Mouse (Mus musculus): Measurements from ENCODE around the gene Cdh13. TPM values are rescaled to one million over a fixed set of nuclear protein-coding genes. Genes with fewer than 3 reads are reported as not detected.

Gene Cdh13
- polyA plus RNA-seq, 1 experiment from 2014 or later = 2.4 TPM

- H3K36me3 ChIP-seq (replicated peaks) = no peaks in the 10 kb centered on the region
- no peak overlapping the region for H3K4me3 ChIP-seq
- no peak overlapping the region for H3K27ac ChIP-seq (replicated peaks)
- no peaks in the 10 kb centered on the region for H3K4me1 ChIP-seq
- DNase-seq (ENCODE audit: low spot score) = no peak
- no peaks in the 10 kb centered on the region for H3K9me3 ChIP-seq
- H3K27me3 ChIP-seq (replicated peaks; ENCODE audit: low read depth, poor library complexity, severe bottlenecking) = no peaks in the 10 kb centered on the region
- 95% methylated on average over 7 of the region's 7 CpGs for WGBS
Measured at GRCm38 (mm10) chr8:118357596-118357995, 74.1 kb downstream of the Cdh13 start.

DNA sequence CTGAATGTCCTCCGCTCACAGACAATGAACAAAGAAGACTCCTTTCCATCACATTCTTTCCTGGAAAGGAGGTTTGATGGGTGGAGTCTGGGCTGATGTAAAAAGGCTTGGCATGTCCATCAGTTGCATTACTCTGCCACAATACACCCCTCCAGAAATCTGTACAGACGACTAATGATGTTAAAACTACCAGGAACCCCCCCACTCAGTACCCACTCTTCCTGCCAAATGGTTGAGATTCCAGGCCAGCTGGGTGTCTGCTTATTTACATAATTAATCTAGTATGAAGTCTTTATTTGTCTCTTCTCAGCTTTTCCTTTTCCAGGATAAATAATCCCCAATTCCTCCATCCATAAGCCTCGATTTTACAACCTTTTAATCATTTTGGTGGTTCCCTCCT lies 80.2 kb downstream of the Cdh13 start:
- peaks cover 15% of the 10 kb centered on the region for H3K4me1 ChIP-seq
- DNase-seq (ENCODE audit: low spot score) = no peak
- no peaks in the 10 kb centered on the region for H3K9me3 ChIP-seq
- H3K27me3 ChIP-seq (replicated peaks; ENCODE audit: low read depth, poor library complexity, severe bottlenecking) = no peaks in the 10 kb centered on the region
- H3K27ac ChIP-seq (replicated peaks) = no peak overlapping the region
- no peak overlapping the region for H3K4me3 ChIP-seq
- no peaks in the 10 kb centered on the region for H3K36me3 ChIP-seq (replicated peaks)
- WGBS = 77% methylated on average over 3 of the region's 3 CpGs

DNA sequence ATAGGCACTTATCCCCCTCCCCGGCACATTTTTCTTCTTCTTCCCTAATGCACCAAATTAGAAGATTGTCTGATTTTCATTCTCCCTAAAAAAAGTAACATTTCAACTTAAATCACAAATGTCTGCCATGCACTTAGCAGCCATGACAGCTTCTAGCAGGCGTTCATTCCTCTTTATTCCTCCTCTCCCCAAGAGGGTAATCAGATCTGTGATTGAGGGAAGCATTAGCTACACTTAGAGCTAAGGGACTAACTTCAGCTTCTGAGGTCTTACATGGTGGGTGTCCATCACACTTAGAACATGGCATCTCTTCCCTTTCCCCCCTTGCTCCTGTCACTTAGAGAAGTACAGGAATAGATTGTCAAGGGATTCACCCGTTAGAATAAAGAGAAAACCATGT lies 89.6 kb downstream of the Cdh13 start:
- 87% methylated on average over 3 of the region's 3 CpGs for whole genome bisulfite sequencing
- Histone ChIP-seq H3K9me3 (no peaks in the 10 kb centered on the region), H3K4me1 (peaks cover 3% of the 10 kb centered on the region; the same call in 1 of the 2 replicates), H3K27me3 (replicated peaks; ENCODE audit: low read depth, poor library complexity, severe bottlenecking) (no peaks in the 10 kb centered on the region), H3K36me3 (replicated peaks) (no peaks in the 10 kb centered on the region), H3K4me3 (no peak overlapping the region), H3K27ac (replicated peaks) (no peak overlapping the region)
- no peak for DNase-seq (ENCODE audit: low spot score)

- Histone ChIP-seq H3K4me3 (no peak overlapping the region), H3K9me3 (no peaks in the 10 kb centered on the region), H3K36me3 (replicated peaks) (no peaks in the 10 kb centered on the region), H3K27me3 (replicated peaks; ENCODE audit: low read depth, poor library complexity, severe bottlenecking) (no peaks in the 10 kb centered on the region), H3K27ac (replicated peaks) (no peak overlapping the region), H3K4me1 (no peaks in the 10 kb centered on the region)
- DNase-seq (ENCODE audit: low spot score) = no peak
- 86% methylated on average over 6 of the region's 6 CpGs for WGBS
Measured at GRCm38 (mm10) chr8:118374738-118375137, 91.2 kb downstream of the Cdh13 start.

DNA sequence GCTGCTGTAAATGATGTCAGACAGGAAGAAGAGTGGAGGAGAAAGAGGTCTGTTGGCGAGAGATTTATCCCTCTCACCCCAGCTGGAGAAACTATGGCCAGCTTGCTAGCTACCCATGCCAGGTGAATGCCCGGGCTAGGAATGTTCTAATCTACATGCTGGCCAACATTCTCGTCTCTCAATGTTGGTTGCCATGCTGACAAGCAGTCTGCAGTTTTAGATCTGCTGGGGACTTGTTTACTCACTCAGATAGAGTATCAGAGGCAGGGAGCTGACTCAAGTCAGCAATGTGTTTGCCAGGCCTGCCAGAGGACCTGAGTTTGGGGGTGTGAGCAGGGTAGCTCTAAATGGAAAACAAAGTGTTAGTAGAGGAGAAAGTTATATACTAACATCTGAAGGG lies 93.3 kb downstream of the Cdh13 start:
- H3K4me1 ChIP-seq = peaks cover 8% of the 10 kb centered on the region; the same call in 1 of the 2 replicates
- no peak for DNase-seq (ENCODE audit: low spot score)
- 71% methylated on average over 3 of the region's 3 CpGs for WGBS
- no peaks in the 10 kb centered on the region for H3K9me3 ChIP-seq
- H3K27me3 ChIP-seq (replicated peaks; ENCODE audit: low read depth, poor library complexity, severe bottlenecking) = no peaks in the 10 kb centered on the region
- no peak overlapping the region for H3K27ac ChIP-seq (replicated peaks)
- no peak overlapping the region for H3K4me3 ChIP-seq
- no peaks in the 10 kb centered on the region for H3K36me3 ChIP-seq (replicated peaks)

- H3K36me3 ChIP-seq (replicated peaks) = no peaks in the 10 kb centered on the region
- DNase-seq (ENCODE audit: low spot score) = no peak
- H3K27ac ChIP-seq (replicated peaks) = no peak overlapping the region
- 86% methylated on average over 8 of the region's 8 CpGs for WGBS
- no peaks in the 10 kb centered on the region for H3K9me3 ChIP-seq
- no peaks in the 10 kb centered on the region for H3K27me3 ChIP-seq (replicated peaks; ENCODE audit: low read depth, poor library complexity, severe bottlenecking)
- H3K4me1 ChIP-seq = peaks cover 8% of the 10 kb centered on the region; the same call in 1 of the 2 replicates
- no peak overlapping the region for H3K4me3 ChIP-seq
Measured at GRCm38 (mm10) chr8:118378985-118379384, 95.5 kb downstream of the Cdh13 start.

DNA sequence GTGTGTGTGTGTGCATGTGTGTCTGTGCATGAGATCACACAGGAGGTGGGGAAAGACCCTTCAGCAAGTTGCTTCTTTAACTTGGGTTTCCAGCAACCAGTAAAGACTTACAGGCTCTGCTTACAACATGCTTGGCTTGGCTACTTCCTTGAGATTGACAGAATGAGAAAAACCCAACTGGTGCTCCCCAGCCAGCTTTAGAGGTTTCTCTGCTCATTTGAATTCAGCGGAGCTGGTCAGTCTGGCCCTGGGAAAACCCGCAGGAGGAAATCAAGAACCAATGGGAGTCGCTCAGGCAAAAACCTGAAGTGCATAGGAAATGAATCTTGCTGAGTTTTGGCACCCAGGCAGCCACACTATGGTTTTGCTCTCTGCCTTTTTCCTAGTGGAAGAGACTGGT lies 96.1 kb downstream of the Cdh13 start:
- Histone ChIP-seq H3K4me1 (peaks cover 8% of the 10 kb centered on the region; the same call in 1 of the 2 replicates), H3K4me3 (no peak overlapping the region), H3K27ac (replicated peaks) (no peak overlapping the region), H3K36me3 (replicated peaks) (no peaks in the 10 kb centered on the region), H3K9me3 (no peaks in the 10 kb centered on the region), H3K27me3 (replicated peaks; ENCODE audit: low read depth, poor library complexity, severe bottlenecking) (no peaks in the 10 kb centered on the region)
- 62% methylated on average over 3 of the region's 3 CpGs for WGBS
- no peak for DNase-seq (ENCODE audit: low spot score)

- no peak for DNase-seq (ENCODE audit: low spot score)
- H3K27me3 ChIP-seq (replicated peaks; ENCODE audit: low read depth, poor library complexity, severe bottlenecking) = no peaks in the 10 kb centered on the region
- H3K27ac ChIP-seq (replicated peaks) = no peak overlapping the region
- H3K4me3 ChIP-seq = no peak overlapping the region
- peaks cover 8% of the 10 kb centered on the region; the same call in 1 of the 2 replicates for H3K4me1 ChIP-seq
- H3K36me3 ChIP-seq (replicated peaks) = no peaks in the 10 kb centered on the region
- 71% methylated on average over 8 of the region's 8 CpGs for WGBS
- no peaks in the 10 kb centered on the region for H3K9me3 ChIP-seq
Measured at GRCm38 (mm10) chr8:118380058-118380457, 96.5 kb downstream of the Cdh13 start.

DNA sequence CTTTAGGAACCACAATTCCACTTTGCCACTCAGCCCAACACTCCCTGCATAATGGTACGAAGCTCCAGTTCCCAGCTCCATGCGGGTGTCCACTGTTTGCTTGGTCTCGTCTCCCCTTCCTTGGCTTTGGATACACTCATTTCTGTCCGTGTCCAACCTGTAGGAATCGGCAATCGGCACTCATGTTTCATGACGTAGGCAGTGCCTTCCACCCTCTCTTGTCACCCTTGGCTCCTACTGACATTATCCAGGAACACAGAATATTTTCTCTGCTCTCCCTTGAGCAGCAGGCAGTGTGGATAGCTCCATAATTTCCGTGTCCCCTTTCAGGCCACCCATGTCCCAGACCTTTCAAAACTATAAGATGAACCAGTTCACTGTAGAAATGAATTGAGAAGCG lies 97.2 kb downstream of the Cdh13 start:
- Histone ChIP-seq H3K4me1 (peaks cover 8% of the 10 kb centered on the region; the same call in 1 of the 2 replicates), H3K27me3 (replicated peaks; ENCODE audit: low read depth, poor library complexity, severe bottlenecking) (no peaks in the 10 kb centered on the region), H3K36me3 (replicated peaks) (no peaks in the 10 kb centered on the region), H3K9me3 (no peaks in the 10 kb centered on the region), H3K4me3 (no peak overlapping the region), H3K27ac (replicated peaks) (no peak overlapping the region)
- DNase-seq (ENCODE audit: low spot score) = no peak
- 78% methylated on average over 9 of the region's 9 CpGs for WGBS

GRCm38 (mm10) chr8:118381641-118382040 lies 98.1 kb downstream of the Cdh13 start:
- no peak overlapping the region for H3K27ac ChIP-seq (replicated peaks)
- no peaks in the 10 kb centered on the region for H3K9me3 ChIP-seq
- H3K4me1 ChIP-seq = peaks cover 8% of the 10 kb centered on the region; the same call in 1 of the 2 replicates
- H3K27me3 ChIP-seq (replicated peaks; ENCODE audit: low read depth, poor library complexity, severe bottlenecking) = no peaks in the 10 kb centered on the region
- no peaks in the 10 kb centered on the region for H3K36me3 ChIP-seq (replicated peaks)
- no peak overlapping the region for H3K4me3 ChIP-seq
- 82% methylated on average over 7 of the region's 7 CpGs for WGBS
- DNase-seq (ENCODE audit: low spot score) = no peak

DNA sequence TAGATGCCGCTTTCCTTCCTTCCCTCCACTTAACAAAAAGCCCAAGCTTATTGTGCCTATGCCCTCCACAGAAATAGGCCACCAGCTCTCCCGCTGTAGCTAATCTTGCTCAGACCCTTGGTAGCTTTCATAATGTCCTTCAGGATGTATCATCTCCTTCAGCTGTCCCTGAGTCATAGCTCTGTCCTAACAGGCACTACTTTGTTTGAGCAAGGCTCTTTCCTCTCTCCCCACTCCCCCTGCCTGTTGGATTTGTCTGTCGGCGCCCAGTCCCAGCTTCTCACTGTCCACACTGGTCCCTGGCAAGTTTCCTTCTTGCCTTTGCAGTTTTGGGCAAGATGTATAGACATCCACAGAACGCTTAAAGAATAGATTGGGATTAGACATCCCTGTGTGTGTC lies 100.8 kb downstream of the Cdh13 start:
- H3K9me3 ChIP-seq = no peaks in the 10 kb centered on the region
- 90% methylated on average over 5 of the region's 5 CpGs for WGBS
- no peak for DNase-seq (ENCODE audit: low spot score)
- peaks cover 8% of the 10 kb centered on the region; the same call in 1 of the 2 replicates for H3K4me1 ChIP-seq
- no peaks in the 10 kb centered on the region for H3K27me3 ChIP-seq (replicated peaks; ENCODE audit: low read depth, poor library complexity, severe bottlenecking)
- no peak overlapping the region for H3K27ac ChIP-seq (replicated peaks)
- no peak overlapping the region for H3K4me3 ChIP-seq
- H3K36me3 ChIP-seq (replicated peaks) = no peaks in the 10 kb centered on the region

DNA sequence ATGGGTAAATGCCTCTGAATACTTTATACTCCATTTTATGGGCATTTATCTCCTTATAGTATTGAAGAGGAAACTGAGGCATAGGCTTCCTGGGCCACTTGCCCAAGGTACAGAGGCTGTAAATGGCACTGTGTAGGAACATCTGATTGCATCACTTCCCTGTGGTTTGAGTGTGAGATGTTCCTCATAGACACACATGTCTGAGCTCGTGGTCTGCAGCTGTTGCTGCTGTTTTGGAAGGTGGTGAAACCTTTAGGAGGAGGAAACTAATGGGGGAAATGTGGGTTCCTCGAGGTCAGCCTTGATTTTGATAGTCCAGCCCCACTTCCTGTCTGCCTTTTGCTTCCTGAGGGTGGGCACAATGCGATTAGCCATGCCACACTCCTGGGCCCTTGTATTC lies 105.9 kb downstream of the Cdh13 start:
- 86% methylated on average over 3 of the region's 3 CpGs for WGBS
- H3K4me3 ChIP-seq = no peak overlapping the region
- DNase-seq (ENCODE audit: low spot score) = no peak
- no peak overlapping the region for H3K27ac ChIP-seq (replicated peaks)
- no peaks in the 10 kb centered on the region for H3K4me1 ChIP-seq
- no peaks in the 10 kb centered on the region for H3K9me3 ChIP-seq
- H3K27me3 ChIP-seq (replicated peaks; ENCODE audit: low read depth, poor library complexity, severe bottlenecking) = no peaks in the 10 kb centered on the region
- no peaks in the 10 kb centered on the region for H3K36me3 ChIP-seq (replicated peaks)

GRCm38 (mm10) chr8:118393909-118394650 lies 110.5 kb downstream of the Cdh13 start:
- H3K4me1 ChIP-seq = no peaks in the 10 kb centered on the region
- H3K9me3 ChIP-seq = no peaks in the 10 kb centered on the region
- no peak overlapping the region for H3K27ac ChIP-seq (replicated peaks)
- H3K36me3 ChIP-seq (replicated peaks) = no peaks in the 10 kb centered on the region
- no peak for DNase-seq (ENCODE audit: low spot score)
- H3K4me3 ChIP-seq = no peak overlapping the region
- 77% methylated on average over 7 of the region's 7 CpGs for WGBS
- no peaks in the 10 kb centered on the region for H3K27me3 ChIP-seq (replicated peaks; ENCODE audit: low read depth, poor library complexity, severe bottlenecking)
